Mouse (Mus musculus): Measurements from ENCODE around the gene Akr1b10. TPM values are rescaled to one million over a fixed set of nuclear protein-coding genes. Genes with fewer than 3 reads are reported as not detected.
"Not testable (repeated sequence)": the region's sequence is repeated elsewhere in the genome, so short reads cannot be mapped to it uniquely, and the experiment has no call there.

Akr1b10 gene
- polyA plus RNA-seq, 1 experiment from 2014 or later, result 10.4 TPM

DNA sequence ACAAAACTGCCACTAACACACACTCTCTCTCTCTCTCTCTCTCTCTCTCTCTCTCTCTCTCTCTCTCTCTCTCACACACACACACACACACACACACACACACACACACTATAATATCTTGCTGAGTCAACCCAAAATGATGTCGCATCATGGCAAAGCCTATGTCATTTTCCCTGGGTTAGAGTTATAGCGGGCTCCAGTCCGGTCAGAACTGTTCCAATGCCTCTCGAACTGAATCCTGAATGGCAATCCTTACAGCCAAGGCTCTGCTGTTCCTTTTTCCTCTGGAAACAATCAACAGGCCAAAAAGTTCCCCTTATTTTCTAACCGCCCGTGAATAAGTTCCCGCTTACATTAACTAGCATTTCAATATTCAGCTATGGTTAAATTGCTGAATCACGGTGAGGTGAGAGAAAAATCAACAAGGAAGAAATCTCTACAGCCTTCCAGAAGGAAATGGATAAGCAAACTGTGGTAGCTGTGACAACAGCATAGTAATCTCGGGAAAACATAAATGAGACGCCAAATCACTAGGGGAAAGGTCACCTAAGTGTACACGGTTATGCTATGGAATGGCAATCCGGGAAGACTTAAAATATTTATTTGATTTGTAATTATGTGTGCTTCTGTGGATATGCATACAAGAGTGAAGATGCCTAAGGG lies 33.9 kb upstream of the Akr1b10 start:
- Histone ChIP-seq H3K9me3 (ENCODE audit: control insufficient read depth, low read length) (no peaks in the 10 kb centered on the region), H3K27me3 (ENCODE audit: control insufficient read depth, insufficient read depth, low read length) (no peaks in the 10 kb centered on the region), H3K4me3 (replicated peaks; ENCODE audit: low read length) (no peak overlapping the region), H3K27ac (no peak overlapping the region), H3K4me2 (replicated peaks) (no peak overlapping the region), H3K36me3 (replicated peaks; ENCODE audit: control insufficient read depth, insufficient read depth) (no peaks in the 10 kb centered on the region), H3K9ac (no peak overlapping the region), H3K4me1 (replicated peaks; ENCODE audit: control insufficient read depth, insufficient read depth, low read length) (0 out of 2 replicates have a peak, but pooled peaks cover 7% of the 10 kb centered on the region)
- DNase-seq (ENCODE audit: low spot score) (no peak), ATAC-seq (ENCODE audit: low FRiP score) (no peak)
- 88% methylated on average over 12 of the region's 12 CpGs for WGBS

DNA sequence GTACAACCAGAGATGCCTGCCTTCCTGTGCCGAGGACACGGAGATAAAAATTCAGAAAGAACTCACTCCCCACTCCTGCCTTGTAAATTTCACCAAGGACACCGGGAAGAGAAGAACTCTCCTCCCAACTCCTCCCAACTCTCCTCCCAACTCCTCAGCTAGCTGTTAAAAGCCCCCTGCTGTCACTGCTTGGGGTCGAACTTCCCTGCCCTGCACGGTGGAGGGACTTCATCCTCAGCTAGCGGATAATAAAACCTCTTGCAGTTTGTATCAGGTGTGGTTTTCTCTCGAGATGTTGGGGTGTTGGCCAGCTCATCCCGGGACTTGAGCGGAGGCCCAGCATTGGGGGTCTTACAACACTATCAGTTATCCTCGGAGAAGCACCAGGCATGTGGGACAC lies 32.5 kb upstream of the Akr1b10 start:
- not testable (repeated sequence) for ATAC-seq (ENCODE audit: low FRiP score)

DNA sequence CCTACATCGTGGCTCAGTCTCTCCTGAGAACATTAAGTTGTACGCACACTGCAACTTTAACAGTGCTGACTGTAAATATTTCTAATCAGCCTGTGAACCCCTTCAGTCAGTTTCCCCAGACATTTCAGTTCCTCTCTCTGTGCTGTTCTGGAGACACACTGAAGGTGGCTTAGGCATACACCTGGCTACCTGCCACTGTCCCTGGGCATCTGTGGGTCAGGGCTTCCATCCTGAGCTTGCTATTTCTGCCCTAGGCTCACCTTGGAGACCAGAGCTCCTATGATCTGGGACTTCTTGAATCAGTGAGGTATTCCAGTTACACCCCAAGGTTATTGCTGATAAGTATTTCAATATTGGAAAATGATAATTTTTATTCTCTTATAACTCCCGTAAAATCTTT lies 31.6 kb upstream of the Akr1b10 start:
- no peak for DNase-seq (ENCODE audit: low spot score)
- ATAC-seq (ENCODE audit: low FRiP score), result no peak
- H3K4me2 ChIP-seq (replicated peaks), result no peak overlapping the region
- H3K4me3 ChIP-seq (replicated peaks; ENCODE audit: low read length), result no peak overlapping the region
- H3K27me3 ChIP-seq (ENCODE audit: control insufficient read depth, insufficient read depth, low read length), result no peaks in the 10 kb centered on the region
- H3K9ac ChIP-seq, result no peak overlapping the region
- no peak overlapping the region for H3K27ac ChIP-seq
- H3K4me1 ChIP-seq (replicated peaks; ENCODE audit: control insufficient read depth, insufficient read depth, low read length), result 0 out of 2 replicates have a peak, but pooled peaks cover 7% of the 10 kb centered on the region
- H3K9me3 ChIP-seq (ENCODE audit: control insufficient read depth, low read length), result no peaks in the 10 kb centered on the region
- WGBS, result 88% methylated on average over 3 of the region's 3 CpGs
- H3K36me3 ChIP-seq (replicated peaks; ENCODE audit: control insufficient read depth, insufficient read depth), result no peaks in the 10 kb centered on the region

More for the DNA sequence above, 32.5 kb upstream of the Akr1b10 start:
- not testable (repeated sequence) for H3K4me3 ChIP-seq (replicated peaks; ENCODE audit: low read length); DNase-seq (ENCODE audit: low spot score); H3K4me1 ChIP-seq (replicated peaks; ENCODE audit: control insufficient read depth, insufficient read depth, low read length); H3K27ac ChIP-seq; H3K9me3 ChIP-seq (ENCODE audit: control insufficient read depth, low read length); H3K9ac ChIP-seq; H3K36me3 ChIP-seq (replicated peaks; ENCODE audit: control insufficient read depth, insufficient read depth); H3K27me3 ChIP-seq (ENCODE audit: control insufficient read depth, insufficient read depth, low read length); H3K4me2 ChIP-seq (replicated peaks)
- 45% methylated on average over 10 of the region's 10 CpGs for WGBS

DNA sequence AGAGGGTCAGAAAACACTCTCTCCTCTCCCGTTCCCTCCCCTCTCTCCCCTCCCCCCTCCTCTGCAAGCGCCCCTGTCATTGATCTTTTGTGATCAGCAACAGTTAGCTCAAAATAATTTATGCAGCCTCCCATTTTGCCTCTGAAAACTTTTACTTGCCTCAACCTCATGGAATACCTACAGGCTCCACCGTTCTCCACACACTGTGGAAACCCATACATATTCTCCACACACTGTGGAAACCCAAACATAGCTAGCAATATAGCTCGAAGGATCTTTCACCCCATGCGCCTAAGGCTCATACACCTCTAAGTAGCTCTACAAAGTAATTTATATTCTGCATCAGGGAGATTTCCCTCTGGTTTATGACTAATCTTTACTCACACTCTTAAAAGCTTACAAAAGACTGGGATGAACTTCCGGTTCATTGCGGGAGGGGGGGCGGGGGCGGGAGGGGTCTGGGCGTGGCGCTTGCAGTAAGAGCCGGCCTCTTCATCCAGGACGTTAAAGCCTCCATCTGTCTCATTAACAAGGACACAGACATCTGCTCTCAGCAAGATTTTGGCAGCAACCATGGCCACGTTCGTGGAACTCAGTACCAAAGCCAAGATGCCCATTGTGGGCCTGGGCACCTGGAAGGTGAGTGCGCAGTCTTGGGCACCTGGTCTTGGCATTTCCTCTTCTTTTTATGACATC lies 30.2 kb upstream of the Akr1b10 start, which contains the start of gene Akr1b8:
Akr1b8 (plus strand) TSS at position 462 of the 696 bp plus-strand sequence.
- WGBS, result 17% methylated on average over 16 of the region's 16 CpGs
- DNase-seq (ENCODE audit: low spot score), result no peak

DNA sequence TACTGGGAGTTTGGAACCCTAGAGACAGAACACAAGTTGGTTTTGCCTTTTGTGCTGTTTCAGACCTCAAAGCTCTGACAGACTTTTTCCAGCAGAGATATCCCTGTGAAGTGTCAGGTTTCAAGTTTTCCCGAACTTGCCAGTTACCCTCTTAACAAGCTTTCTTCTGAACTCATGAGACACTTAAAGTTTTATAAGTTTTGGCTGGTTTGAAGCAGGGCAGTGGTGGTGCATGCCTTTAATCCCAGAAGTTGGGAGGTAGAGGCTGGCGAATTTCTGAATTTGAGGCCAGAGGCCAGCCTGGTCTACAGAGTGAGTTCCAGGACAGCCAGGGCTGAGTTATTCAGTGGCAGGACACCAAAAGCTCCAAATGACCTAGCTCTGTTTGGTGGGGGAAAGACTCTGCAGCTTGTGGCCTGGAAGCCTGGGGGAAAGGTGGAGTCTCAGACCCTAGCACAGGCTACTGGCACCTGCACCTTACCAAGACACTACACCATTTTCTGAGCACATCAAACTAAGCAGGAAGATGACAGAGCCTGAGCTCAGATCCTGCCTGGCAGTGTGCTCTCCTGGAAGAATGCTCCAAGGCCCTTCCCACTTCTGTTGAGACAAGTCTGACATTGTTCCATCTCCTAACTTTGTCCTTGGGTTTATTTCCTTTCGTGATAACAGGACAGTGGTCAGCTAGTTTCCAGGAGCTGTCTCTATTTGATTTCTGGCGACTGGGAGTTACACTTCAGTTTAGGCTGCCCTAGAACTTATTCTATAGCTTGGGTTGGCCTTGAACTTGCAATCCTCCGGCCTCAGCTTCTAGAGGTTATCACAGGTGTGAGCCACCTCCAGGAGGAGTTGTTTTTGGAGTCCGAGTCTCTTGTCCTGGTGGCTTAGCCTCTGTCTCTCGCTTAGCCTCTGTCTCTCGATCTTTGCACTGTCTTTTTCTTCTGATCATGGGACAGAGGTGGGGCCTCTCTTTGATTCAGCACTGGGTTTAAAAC lies 29.4 kb upstream of the Akr1b10 start:
- peak overlapping the region; percentile 42 for H3K4me2 ChIP-seq (replicated peaks)
- no peak overlapping the region for H3K27ac ChIP-seq
- H3K4me3 ChIP-seq (replicated peaks; ENCODE audit: low read length), result no peak overlapping the region
- H3K27me3 ChIP-seq (ENCODE audit: control insufficient read depth, insufficient read depth, low read length), result no peaks in the 10 kb centered on the region
- 0 out of 2 replicates have a peak, but pooled peaks cover 7% of the 10 kb centered on the region for H3K4me1 ChIP-seq (replicated peaks; ENCODE audit: control insufficient read depth, insufficient read depth, low read length)
- H3K9me3 ChIP-seq (ENCODE audit: control insufficient read depth, low read length), result no peaks in the 10 kb centered on the region
- DNase-seq (ENCODE audit: low spot score) (no peak), ATAC-seq (ENCODE audit: low FRiP score) (no peak)
- no peaks in the 10 kb centered on the region for H3K36me3 ChIP-seq (replicated peaks; ENCODE audit: control insufficient read depth, insufficient read depth)
- 80% methylated on average over 8 of the region's 8 CpGs for WGBS
- no peak overlapping the region for H3K9ac ChIP-seq

More for the DNA sequence above, 30.2 kb upstream of the Akr1b10 start, which contains the start of gene Akr1b8:
- H3K36me3 ChIP-seq (replicated peaks; ENCODE audit: control insufficient read depth, insufficient read depth), result no peaks in the 10 kb centered on the region
- H3K27ac ChIP-seq, result no peak within 1 kb of the TSS
- H3K9ac ChIP-seq, result no peak within 1 kb of the TSS
- H3K27me3 ChIP-seq (ENCODE audit: control insufficient read depth, insufficient read depth, low read length), result no peaks in the 10 kb centered on the region
- H3K4me3 ChIP-seq (replicated peaks; ENCODE audit: low read length), result peak within 1 kb of the TSS; percentile 17
- no peak for ATAC-seq (ENCODE audit: low FRiP score)
- no peaks in the 10 kb centered on the region for H3K9me3 ChIP-seq (ENCODE audit: control insufficient read depth, low read length)
- H3K4me2 ChIP-seq (replicated peaks), result peak within 1 kb of the TSS; percentile 42
- H3K4me1 ChIP-seq (replicated peaks; ENCODE audit: control insufficient read depth, insufficient read depth, low read length), result 0 out of 2 replicates have a peak, but pooled peaks cover 7% of the 10 kb centered on the region

DNA sequence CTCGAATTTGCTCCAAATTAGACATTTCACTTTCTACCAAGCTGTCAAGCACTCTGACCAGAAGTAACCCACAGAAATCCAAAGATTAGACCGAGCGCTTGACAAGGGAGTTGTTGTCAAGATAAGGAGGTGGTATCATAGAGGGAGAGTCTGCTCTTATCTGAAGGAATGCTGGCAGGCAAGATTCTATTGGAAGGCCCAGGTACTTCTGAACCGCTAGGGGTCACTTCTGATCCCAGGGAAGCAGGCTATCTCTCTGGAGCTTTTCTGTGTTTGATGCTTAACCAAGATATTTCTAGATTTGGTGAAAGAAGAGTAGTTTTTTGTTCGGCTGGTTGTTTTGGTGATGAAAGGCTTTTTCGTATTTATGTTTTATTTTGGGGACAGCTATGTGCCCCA lies 28.7 kb upstream of the Akr1b10 start:
- DNase-seq (ENCODE audit: low spot score) (no peak), ATAC-seq (ENCODE audit: low FRiP score) (no peak)
- no peak overlapping the region for H3K9ac ChIP-seq
- H3K4me1 ChIP-seq (replicated peaks; ENCODE audit: control insufficient read depth, insufficient read depth, low read length), result 0 out of 2 replicates have a peak, but pooled peaks cover 7% of the 10 kb centered on the region
- 81% methylated on average over 6 of the region's 6 CpGs for WGBS
- no peaks in the 10 kb centered on the region for H3K36me3 ChIP-seq (replicated peaks; ENCODE audit: control insufficient read depth, insufficient read depth)
- H3K9me3 ChIP-seq (ENCODE audit: control insufficient read depth, low read length), result no peaks in the 10 kb centered on the region
- H3K4me2 ChIP-seq (replicated peaks), result no peak overlapping the region
- H3K4me3 ChIP-seq (replicated peaks; ENCODE audit: low read length), result no peak overlapping the region
- no peak overlapping the region for H3K27ac ChIP-seq
- H3K27me3 ChIP-seq (ENCODE audit: control insufficient read depth, insufficient read depth, low read length), result no peaks in the 10 kb centered on the region

DNA sequence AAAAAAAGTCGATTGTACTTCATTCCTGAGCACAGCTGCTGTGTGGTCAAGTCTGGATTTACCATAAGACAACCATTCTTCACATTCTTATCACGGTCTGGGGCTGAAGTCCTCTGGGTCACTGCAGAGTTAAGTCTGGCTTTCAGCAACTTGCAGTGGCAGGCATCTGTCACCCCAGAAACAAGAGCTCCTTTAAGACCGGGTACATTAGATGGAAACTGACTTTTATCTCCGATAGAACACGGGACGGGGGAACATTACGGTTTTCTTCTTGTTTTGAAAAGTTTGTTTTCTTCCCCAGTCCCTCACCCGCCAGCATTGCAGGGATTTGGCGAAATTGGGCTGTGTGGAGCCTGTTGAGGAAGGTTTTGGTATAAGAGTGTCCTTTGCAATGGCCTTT lies 28.2 kb upstream of the Akr1b10 start:
- no peaks in the 10 kb centered on the region for H3K36me3 ChIP-seq (replicated peaks; ENCODE audit: control insufficient read depth, insufficient read depth)
- no peak for ATAC-seq (ENCODE audit: low FRiP score)
- H3K4me2 ChIP-seq (replicated peaks), result no peak overlapping the region
- no peak overlapping the region for H3K27ac ChIP-seq
- H3K9ac ChIP-seq, result no peak overlapping the region
- H3K4me3 ChIP-seq (replicated peaks; ENCODE audit: low read length), result no peak overlapping the region
- no peak for DNase-seq (ENCODE audit: low spot score)
- no peaks in the 10 kb centered on the region for H3K27me3 ChIP-seq (ENCODE audit: control insufficient read depth, insufficient read depth, low read length)
- H3K9me3 ChIP-seq (ENCODE audit: control insufficient read depth, low read length), result no peaks in the 10 kb centered on the region
- H3K4me1 ChIP-seq (replicated peaks; ENCODE audit: control insufficient read depth, insufficient read depth, low read length), result 0 out of 2 replicates have a peak, but pooled peaks cover 7% of the 10 kb centered on the region
- 91% methylated on average over 9 of the region's 9 CpGs for WGBS

DNA sequence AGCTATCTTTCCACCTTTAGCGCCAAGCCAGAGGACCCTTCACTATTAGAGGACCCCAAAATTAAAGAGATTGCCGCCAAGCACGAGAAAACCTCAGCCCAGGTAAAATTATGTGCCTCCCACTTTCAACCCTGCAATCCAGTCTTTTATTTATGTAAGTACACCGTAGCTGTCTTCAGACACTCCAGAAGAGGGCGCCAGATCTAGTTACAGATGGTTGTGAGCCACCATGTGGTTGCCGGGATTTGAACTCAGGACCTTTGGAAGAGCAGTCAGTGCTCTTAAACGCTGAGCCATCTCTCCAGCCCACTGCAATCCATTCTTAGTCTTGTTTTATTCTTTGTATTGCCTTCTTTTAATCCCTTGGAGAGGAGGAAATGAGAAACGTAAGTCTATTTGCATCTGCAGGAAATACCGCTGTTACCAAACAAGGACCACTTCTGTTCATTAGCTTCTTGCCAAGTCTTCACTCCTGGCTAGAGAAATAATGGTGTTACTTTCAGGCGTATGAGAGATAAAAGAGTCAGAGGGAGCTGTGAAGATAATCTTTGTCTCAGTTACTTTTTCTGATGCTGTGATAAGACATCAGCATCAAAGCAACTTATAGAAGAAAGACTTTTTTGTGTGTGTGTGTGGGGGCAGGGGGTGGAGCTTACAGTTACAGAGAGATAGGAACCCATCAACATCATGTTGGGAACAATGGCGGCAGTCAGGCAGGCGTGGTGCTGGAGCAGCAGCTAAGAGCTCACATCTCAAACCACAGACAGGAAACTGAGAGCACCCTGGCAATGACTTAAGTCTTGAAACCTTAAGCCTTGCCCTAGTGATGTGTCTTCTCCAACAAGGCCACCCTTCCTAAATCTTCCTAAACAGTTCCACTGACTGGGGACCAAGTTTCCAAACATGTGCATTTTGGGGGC lies 19.5 kb upstream of the Akr1b10 start:
- no peaks in the 10 kb centered on the region for H3K9me3 ChIP-seq (ENCODE audit: control insufficient read depth, low read length)
- H3K27me3 ChIP-seq (ENCODE audit: control insufficient read depth, insufficient read depth, low read length), result no peaks in the 10 kb centered on the region
- H3K4me1 ChIP-seq (replicated peaks; ENCODE audit: control insufficient read depth, insufficient read depth, low read length), result 0 out of 2 replicates have a peak, but pooled peaks cover 3% of the 10 kb centered on the region
- H3K9ac ChIP-seq, result no peak overlapping the region
- H3K27ac ChIP-seq, result no peak overlapping the region
- ATAC-seq (ENCODE audit: low FRiP score), result no peak
- no peak overlapping the region for H3K4me3 ChIP-seq (replicated peaks; ENCODE audit: low read length)
- no peaks in the 10 kb centered on the region for H3K36me3 ChIP-seq (replicated peaks; ENCODE audit: control insufficient read depth, insufficient read depth)
- WGBS, result 85% methylated on average over 12 of the region's 12 CpGs
- no peak overlapping the region for H3K4me2 ChIP-seq (replicated peaks)
- no peak for DNase-seq (ENCODE audit: low spot score)

Measured in hindbrain, embryonic 14.5 days (tissue).